Mouse (Mus musculus) lung, postnatal 0 days (tissue): Measurements from ENCODE around the gene Tut1.

Experiments used
- CTCF ChIP-seq: IDR thresholded peaks from 2 replicates; pipeline ENCODE4 v1.5.1; 2016; ENCODE audit warnings: antibody characterized with exemption, mild to moderate bottlenecking
- EP300 ChIP-seq: IDR thresholded peaks from 2 replicates; pipeline ENCODE4 v1.6.1; 2016; ENCODE audit warnings: antibody characterized with exemption, mild to moderate bottlenecking, control low read depth

DNA sequence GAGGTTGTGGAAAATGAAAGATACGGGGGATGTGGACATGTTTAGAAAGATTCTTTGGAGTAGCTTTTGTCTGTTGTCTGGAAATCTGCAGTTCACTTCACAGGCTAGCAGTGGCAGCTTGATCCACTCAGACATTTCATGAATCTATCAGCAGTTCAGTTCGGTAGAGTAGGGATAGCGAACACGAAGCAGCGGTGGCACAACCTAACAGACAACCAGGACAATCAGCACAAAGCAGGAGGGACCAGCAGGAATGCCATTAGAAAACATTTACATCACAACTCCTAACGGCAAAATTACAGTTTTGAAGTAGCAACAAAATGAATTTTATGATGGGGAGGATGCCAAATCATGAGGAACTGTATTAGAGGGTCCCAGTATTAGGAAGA is 34.0 kb upstream of the Tut1 start:
- TF ChIP-seq CTCF (no peak), EP300 (no peak)
